Mouse (Mus musculus) ES-Bruce4 (cell line): ENCODE data around the gene Igtp.

Experiments used
- CTCF ChIP-seq: IDR thresholded peaks from one replicate; pipeline ENCODE4 v1.8.1; 2011; ENCODE audit warnings: low read depth, low read length
- EP300 ChIP-seq: IDR thresholded peaks from 2 replicates; pipeline ENCODE4 v1.6.1; 2011; ENCODE audit warnings: low read depth, low read length; ENCODE audit not compliant: insufficient read depth
- POLR2A ChIP-seq: IDR thresholded peaks from one replicate; pipeline ENCODE4 v1.8.1; 2011; ENCODE audit warnings: low read length; ENCODE audit not compliant: insufficient read depth

DNA sequence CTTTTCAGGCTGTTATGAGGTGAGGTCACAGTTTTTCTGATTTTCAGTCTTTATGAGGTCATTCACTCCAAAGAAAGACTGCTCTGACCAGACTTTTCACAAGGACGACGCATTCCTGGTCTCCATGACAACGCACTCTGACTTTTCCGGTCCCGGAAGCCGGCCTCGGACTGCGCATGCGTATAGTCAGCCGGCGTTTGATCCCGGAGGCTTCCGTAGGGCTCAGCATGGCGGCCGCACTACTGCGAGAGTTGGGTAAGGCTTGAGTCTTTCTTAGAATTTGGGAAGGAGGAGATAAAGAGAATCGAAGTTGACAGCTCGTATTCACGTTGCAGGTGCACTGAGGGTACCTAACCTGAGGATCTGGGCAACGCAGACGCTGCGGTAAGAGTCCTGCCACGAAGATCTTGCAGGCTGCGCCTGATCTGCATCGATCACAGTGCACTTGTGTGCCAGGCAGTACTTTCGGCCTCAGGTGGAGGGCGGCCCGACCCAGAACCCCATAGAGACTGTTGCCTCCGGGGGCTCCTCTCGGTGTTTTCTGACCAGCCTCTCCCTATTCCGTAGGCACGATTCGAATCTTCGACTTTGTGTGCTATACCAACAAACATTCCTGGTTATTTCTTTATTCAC, 27.8 kb upstream of the Igtp start, which contains the start of gene Mrpl22:
- TF ChIP-seq POLR2A (no peak), CTCF (no peak), EP300 (no peak)
